Mouse (Mus musculus) neural tube, embryonic 15.5 days (tissue): ENCODE measurements around the gene Caln1. TPM values are rescaled to one million over a fixed set of nuclear protein-coding genes. Genes with fewer than 3 reads are reported as not detected.
A peak's percentile ranks its signal among the peaks of the same experiment; 100 is the strongest.

ENCODE experiments used
- ATAC-seq: fragments of 200-750 bp; cut with Nextera tagmentation; 2 replicates; pipeline ENCODE4 v1.8.0; 2017; ENCODE audit warnings: mild to moderate bottlenecking, moderate TSS enrichment, moderate library complexity; ENCODE audit not compliant: low FRiP score
- H3K27ac ChIP-seq: fragments of 300-500 bp; sonication (generic); replicated peaks from 2 replicates; pipeline ENCODE4 v1.5.1; 2015; ENCODE audit warnings: mild to moderate bottlenecking, inconsistent platforms
- H3K27me3 ChIP-seq: fragments of 300-500 bp; sonication (generic); replicated peaks from 2 replicates; pipeline ENCODE4 v1.6.1; 2015; ENCODE audit warnings: inconsistent platforms
- H3K36me3 ChIP-seq: fragments of 300-500 bp; sonication (generic); 2 replicates; pipeline ENCODE4 v1.6.1; 2015; ENCODE audit warnings: inconsistent platforms
- H3K4me1 ChIP-seq: fragments of 300-500 bp; sonication (generic); 2 replicates; pipeline ENCODE4 v1.6.1; 2015; ENCODE audit warnings: inconsistent platforms
- H3K4me2 ChIP-seq: fragments of 300-500 bp; sonication (generic); 2 replicates; pipeline ENCODE4 v1.6.1; 2015; ENCODE audit warnings: inconsistent platforms, mild to moderate bottlenecking, moderate library complexity
- H3K4me3 ChIP-seq: fragments of 300-500 bp; sonication (generic); replicated peaks from 2 replicates; pipeline ENCODE4 v1.5.1; 2015; ENCODE audit warnings: mild to moderate bottlenecking, inconsistent platforms
- H3K9ac ChIP-seq: fragments of 300-500 bp; sonication (generic); replicated peaks from 2 replicates; pipeline ENCODE4 v1.6.1; 2015; ENCODE audit warnings: mild to moderate bottlenecking, inconsistent platforms
- H3K9me3 ChIP-seq: fragments of 300-500 bp; sonication (generic); replicated peaks from 2 replicates; pipeline ENCODE4 v1.6.1; 2016; ENCODE audit warnings: inconsistent platforms
- WGBS: fragments of 180-500 bp; shearing (Covaris S2); methylation state at CpG from one replicate; pipeline ENCODE4 v1.1.7; 2015; ENCODE audit warnings: mixed read lengths; 5-methylcytosine and 5-hydroxymethylcytosine counted together
- polyA plus RNA-seq: library from polyadenylated mRNA; unstranded; fragments of >200 nt; fragmentation: Nextera tagmentation; extraction: Ambion mirVana; gene quantifications from 2 replicates; pipeline ENCODE4 v1.2.1, GENCODE M21; 2015

The Caln1 gene
- polyA plus RNA-seq, 1 experiment from 2014 or later = 51.0 TPM

- H3K4me2 ChIP-seq = no peak overlapping the region
- H3K9me3 ChIP-seq = no peaks in the 10 kb centered on the region
- no peak for ATAC-seq
- no peak overlapping the region for H3K27ac ChIP-seq
- no peaks in the 10 kb centered on the region for H3K27me3 ChIP-seq
- WGBS = 74% methylated on average over 3 of the region's 3 CpGs
- H3K4me3 ChIP-seq = no peak overlapping the region
- no peaks in the 10 kb centered on the region for H3K4me1 ChIP-seq
- no peak overlapping the region for H3K9ac ChIP-seq
- H3K36me3 ChIP-seq = no peaks in the 10 kb centered on the region
Observed at GRCm38 (mm10) chr5:130563146-130563545, 193.9 kb downstream of the Caln1 start.

GRCm38 (mm10) chr5:130566002-130566401 lies 196.7 kb downstream of the Caln1 start:
- H3K27ac ChIP-seq = no peak overlapping the region
- H3K36me3 ChIP-seq = no peaks in the 10 kb centered on the region
- 76% methylated on average over 3 of the region's 3 CpGs for WGBS
- no peak for ATAC-seq
- H3K4me1 ChIP-seq = no peaks in the 10 kb centered on the region
- no peak overlapping the region for H3K4me2 ChIP-seq
- no peak overlapping the region for H3K9ac ChIP-seq
- no peak overlapping the region for H3K4me3 ChIP-seq
- no peaks in the 10 kb centered on the region for H3K27me3 ChIP-seq
- no peaks in the 10 kb centered on the region for H3K9me3 ChIP-seq

- Histone ChIP-seq H3K4me3 (no peak overlapping the region), H3K9me3 (no peaks in the 10 kb centered on the region), H3K4me2 (no peak overlapping the region), H3K27ac (no peak overlapping the region), H3K4me1 (no peaks in the 10 kb centered on the region), H3K9ac (no peak overlapping the region), H3K36me3 (no peaks in the 10 kb centered on the region), H3K27me3 (no peaks in the 10 kb centered on the region)
- no peak for ATAC-seq
- WGBS = 85% methylated on average over 2 of the region's 2 CpGs
Observed at GRCm38 (mm10) chr5:130577581-130577980, 208.3 kb downstream of the Caln1 start.

- Histone ChIP-seq H3K4me2 (no peak overlapping the region), H3K4me3 (no peak overlapping the region), H3K9me3 (no peaks in the 10 kb centered on the region; the same call in 1 of the 2 replicates), H3K4me1 (no peaks in the 10 kb centered on the region), H3K36me3 (no peaks in the 10 kb centered on the region), H3K9ac (no peak overlapping the region), H3K27ac (no peak overlapping the region), H3K27me3 (no peaks in the 10 kb centered on the region)
- WGBS = 82% methylated on average over 3 of the region's 3 CpGs
- no peak for ATAC-seq
Observed at GRCm38 (mm10) chr5:130584042-130584441, 214.8 kb downstream of the Caln1 start.

GRCm38 (mm10) chr5:130586257-130586656 lies 217.0 kb downstream of the Caln1 start:
- H3K27me3 ChIP-seq = no peaks in the 10 kb centered on the region
- H3K4me1 ChIP-seq = no peaks in the 10 kb centered on the region
- H3K27ac ChIP-seq = no peak overlapping the region
- H3K36me3 ChIP-seq = no peaks in the 10 kb centered on the region
- ATAC-seq = no peak
- 91% methylated on average over 4 of the region's 4 CpGs for WGBS
- H3K9me3 ChIP-seq = no peaks in the 10 kb centered on the region; the same call in 1 of the 2 replicates
- H3K9ac ChIP-seq = no peak overlapping the region
- no peak overlapping the region for H3K4me2 ChIP-seq
- no peak overlapping the region for H3K4me3 ChIP-seq

GRCm38 (mm10) chr5:130596541-130596940 lies 227.3 kb downstream of the Caln1 start:
- H3K9ac ChIP-seq = no peak overlapping the region
- H3K27ac ChIP-seq = no peak overlapping the region
- ATAC-seq = no peak
- no peak overlapping the region for H3K4me3 ChIP-seq
- no peaks in the 10 kb centered on the region for H3K4me1 ChIP-seq
- 38% methylated on average over 6 of the region's 6 CpGs for WGBS
- H3K36me3 ChIP-seq = no peaks in the 10 kb centered on the region
- no peaks in the 10 kb centered on the region for H3K27me3 ChIP-seq
- H3K4me2 ChIP-seq = no peak overlapping the region
- no peaks in the 10 kb centered on the region for H3K9me3 ChIP-seq

- Histone ChIP-seq H3K4me2 (no peak overlapping the region), H3K9ac (no peak overlapping the region), H3K36me3 (no peaks in the 10 kb centered on the region), H3K27ac (no peak overlapping the region), H3K9me3 (no peaks in the 10 kb centered on the region), H3K27me3 (no peaks in the 10 kb centered on the region), H3K4me3 (no peak overlapping the region), H3K4me1 (no peaks in the 10 kb centered on the region)
- WGBS = 88% methylated on average over 3 of the region's 3 CpGs
- no peak for ATAC-seq
Observed at GRCm38 (mm10) chr5:130613657-130614056, 244.4 kb downstream of the Caln1 start.

- H3K36me3 ChIP-seq = no peaks in the 10 kb centered on the region
- no peak overlapping the region for H3K4me3 ChIP-seq
- no peak overlapping the region for H3K4me2 ChIP-seq
- H3K9ac ChIP-seq = no peak overlapping the region
- no peak for ATAC-seq
- no peaks in the 10 kb centered on the region for H3K27me3 ChIP-seq
- H3K4me1 ChIP-seq = no peaks in the 10 kb centered on the region
- no peaks in the 10 kb centered on the region for H3K9me3 ChIP-seq
- WGBS = 90% methylated on average over 3 of the region's 3 CpGs
- no peak overlapping the region for H3K27ac ChIP-seq
Observed at GRCm38 (mm10) chr5:130614209-130614608, 245.0 kb downstream of the Caln1 start.

- H3K4me2 ChIP-seq = no peak overlapping the region
- H3K4me3 ChIP-seq = no peak overlapping the region
- no peak overlapping the region for H3K27ac ChIP-seq
- H3K4me1 ChIP-seq = 0 out of 2 replicates have a peak, but pooled peaks cover 6% of the 10 kb centered on the region
- no peak overlapping the region for H3K9ac ChIP-seq
- no peak for ATAC-seq
- no peaks in the 10 kb centered on the region for H3K9me3 ChIP-seq
- no peaks in the 10 kb centered on the region for H3K27me3 ChIP-seq
- no peaks in the 10 kb centered on the region for H3K36me3 ChIP-seq
- WGBS = 61% methylated on average over 7 of the region's 7 CpGs
Observed at GRCm38 (mm10) chr5:130620060-130620459, 250.8 kb downstream of the Caln1 start.

- 0 out of 2 replicates have a peak, but pooled peaks have one; percentile 14 for ATAC-seq
- Histone ChIP-seq H3K27me3 (no peaks in the 10 kb centered on the region), H3K4me1 (peaks cover 9% of the 10 kb centered on the region; the same call in 1 of the 2 replicates), H3K4me3 (no peak overlapping the region), H3K36me3 (no peaks in the 10 kb centered on the region), H3K4me2 (no peak overlapping the region), H3K27ac (no peak overlapping the region), H3K9ac (no peak overlapping the region), H3K9me3 (no peaks in the 10 kb centered on the region)
- 44% methylated on average over 5 of the region's 5 CpGs for WGBS
Observed at GRCm38 (mm10) chr5:130623206-130623605, 254.0 kb downstream of the Caln1 start.

- no peaks in the 10 kb centered on the region for H3K36me3 ChIP-seq
- no peak overlapping the region for H3K4me3 ChIP-seq
- H3K9me3 ChIP-seq = no peaks in the 10 kb centered on the region
- WGBS = 98% methylated on average over 2 of the region's 2 CpGs
- H3K4me2 ChIP-seq = no peak overlapping the region
- peaks cover 7% of the 10 kb centered on the region; the same call in 1 of the 2 replicates for H3K4me1 ChIP-seq
- no peak for ATAC-seq
- H3K27me3 ChIP-seq = no peaks in the 10 kb centered on the region
- no peak overlapping the region for H3K9ac ChIP-seq
- H3K27ac ChIP-seq = no peak overlapping the region
Observed at GRCm38 (mm10) chr5:130627800-130628199, 258.5 kb downstream of the Caln1 start.

- H3K4me2 ChIP-seq = no peak overlapping the region
- no peak overlapping the region for H3K9ac ChIP-seq
- no peak overlapping the region for H3K27ac ChIP-seq
- 31% methylated on average over 2 of the region's 2 CpGs for WGBS
- ATAC-seq = no peak
- no peaks in the 10 kb centered on the region for H3K9me3 ChIP-seq
- no peaks in the 10 kb centered on the region for H3K36me3 ChIP-seq
- no peak overlapping the region for H3K4me3 ChIP-seq
- H3K4me1 ChIP-seq = no peaks in the 10 kb centered on the region
- H3K27me3 ChIP-seq = no peaks in the 10 kb centered on the region
Observed at GRCm38 (mm10) chr5:130635397-130635796, 266.1 kb downstream of the Caln1 start.

GRCm38 (mm10) chr5:130641881-130642280 lies 272.6 kb downstream of the Caln1 start:
- ATAC-seq = no peak
- H3K36me3 ChIP-seq = no peaks in the 10 kb centered on the region

More at GRCm38 (mm10) chr5:130641881-130642280, 272.6 kb downstream of the Caln1 start:
- WGBS = 84% methylated on average over 2 of the region's 2 CpGs
- Histone ChIP-seq H3K4me1 (no peaks in the 10 kb centered on the region), H3K4me3 (no peak overlapping the region), H3K27me3 (no peaks in the 10 kb centered on the region), H3K9me3 (no peaks in the 10 kb centered on the region), H3K4me2 (no peak overlapping the region), H3K27ac (no peak overlapping the region), H3K9ac (no peak overlapping the region)
